Mouse (Mus musculus) liver, embryonic 15.5 days (tissue): ENCODE measurements around the gene Mpst. TPM values are rescaled to one million over a fixed set of nuclear protein-coding genes. Genes with fewer than 3 reads are reported as not detected.
A peak's percentile ranks its signal among the peaks of the same experiment; 100 is the strongest.

Experiments used
- ATAC-seq: fragments of 200-750 bp; cut with Nextera tagmentation; 2 replicates; pipeline ENCODE4 v1.8.0; 2017; ENCODE audit warnings: moderate number of reproducible peaks, mild to moderate bottlenecking, moderate library complexity; ENCODE audit not compliant: insufficient read depth
- H3K27ac ChIP-seq: fragments of 300-500 bp; sonication (generic); replicated peaks from 2 replicates; pipeline ENCODE4 v1.5.1; 2015; ENCODE audit warnings: mild to moderate bottlenecking, inconsistent platforms
- H3K27me3 ChIP-seq: fragments of 300-500 bp; sonication (generic); 2 replicates; pipeline ENCODE4 v1.6.1; 2015; ENCODE audit warnings: mild to moderate bottlenecking, inconsistent platforms
- H3K36me3 ChIP-seq: fragments of 300-500 bp; sonication (generic); replicated peaks from 2 replicates; pipeline ENCODE4 v1.6.1; 2015; ENCODE audit warnings: moderate library complexity, mild to moderate bottlenecking, inconsistent platforms
- H3K4me1 ChIP-seq: fragments of 300-500 bp; sonication (generic); replicated peaks from 2 replicates; pipeline ENCODE4 v1.6.1; 2015; ENCODE audit warnings: inconsistent platforms
- H3K4me2 ChIP-seq: fragments of 300-500 bp; sonication (generic); 2 replicates; pipeline ENCODE4 v1.6.1; 2015; ENCODE audit warnings: moderate library complexity, mild to moderate bottlenecking, inconsistent platforms
- H3K4me3 ChIP-seq: fragments of 300-500 bp; sonication (generic); replicated peaks from 2 replicates; pipeline ENCODE4 v1.5.1; 2015; ENCODE audit warnings: mild to moderate bottlenecking, inconsistent platforms
- H3K9ac ChIP-seq: fragments of 300-500 bp; sonication (generic); 2 replicates; pipeline ENCODE4 v1.6.1; 2015; ENCODE audit warnings: moderate library complexity, mild to moderate bottlenecking, inconsistent platforms
- H3K9me3 ChIP-seq: fragments of 300-500 bp; sonication (generic); replicated peaks from 2 replicates; pipeline ENCODE4 v1.6.1; 2016; ENCODE audit warnings: inconsistent platforms
- WGBS: fragments of 180-500 bp; shearing (Covaris S2); methylation state at CpG from one replicate; pipeline ENCODE4 v1.1.7; 2015; ENCODE audit warnings: mixed read lengths; ENCODE audit not compliant: insufficient replicate concordance; 5-methylcytosine and 5-hydroxymethylcytosine counted together
- polyA plus RNA-seq: library from polyadenylated mRNA; unstranded; fragments of >200 nt; fragmentation: Nextera tagmentation; extraction: Ambion mirVana; gene quantifications from 2 replicates; pipeline ENCODE4 v1.2.1, GENCODE M21; 2015

Gene Mpst
- 5.6 and 5.8 TPM in 2 replicates for polyA plus RNA-seq

GRCm38 (mm10) chr15:78406293-78406934 is at the start of gene Mpst:
Gene Mpst (plus strand): TSS chr15:78406416.
- H3K27me3 ChIP-seq: peaks cover 21% of the 10 kb centered on the region
- H3K36me3 ChIP-seq: peaks cover 27% of the 10 kb centered on the region
- H3K9me3 ChIP-seq: no peaks in the 10 kb centered on the region
- H3K4me2 ChIP-seq: peak within 1 kb of the TSS; percentile 96
- H3K4me1 ChIP-seq: peaks cover 89% of the 10 kb centered on the region
- H3K27ac ChIP-seq: peak within 1 kb of the TSS; percentile 99
- WGBS: under 1% methylated on average over 40 of the region's 40 CpGs
- peak within 1 kb of the TSS; percentile 78 for H3K4me3 ChIP-seq
- peak within 1 kb of the TSS; percentile 93 for H3K9ac ChIP-seq
- ATAC-seq: peak; percentile 84

GRCm38 (mm10) chr15:78365916-78366315 is 40.3 kb upstream of the Mpst start:
- Histone ChIP-seq H3K36me3 (no peaks in the 10 kb centered on the region), H3K9me3 (no peaks in the 10 kb centered on the region), H3K27ac (no peak overlapping the region), H3K4me2 (no peak overlapping the region), H3K4me3 (no peak overlapping the region), H3K27me3 (peaks cover 27% of the 10 kb centered on the region), H3K9ac (no peak overlapping the region), H3K4me1 (peaks cover 15% of the 10 kb centered on the region)
- no peak for ATAC-seq
- WGBS: 32% methylated on average over 2 of the region's 2 CpGs

DNA sequence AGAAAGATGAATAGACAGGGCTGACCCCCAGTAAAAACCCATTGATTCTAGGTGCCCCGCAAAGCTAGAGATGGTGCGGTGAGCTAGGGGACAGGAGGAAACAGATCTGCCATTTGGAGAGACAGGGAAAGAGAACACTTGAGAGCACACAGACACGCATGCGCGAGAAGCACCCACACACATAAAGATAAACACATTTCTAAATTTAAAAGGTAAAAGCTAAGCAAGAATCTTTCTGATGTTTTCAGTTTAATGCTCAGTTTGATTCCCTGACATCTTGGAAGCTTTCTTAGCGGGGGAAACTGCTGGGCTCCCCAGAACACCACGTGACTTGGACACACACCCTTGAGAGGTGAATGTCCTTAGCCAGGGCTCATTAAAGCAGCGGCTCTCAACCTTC is 39.3 kb upstream of the Mpst start:
- WGBS: 68% methylated on average over 8 of the region's 8 CpGs
- no peak for ATAC-seq

GRCm38 (mm10) chr15:78367811-78368210 is 38.4 kb upstream of the Mpst start:
- Histone ChIP-seq H3K9me3 (no peaks in the 10 kb centered on the region), H3K36me3 (no peaks in the 10 kb centered on the region), H3K4me1 (peaks cover 22% of the 10 kb centered on the region), H3K27me3 (peaks cover 27% of the 10 kb centered on the region), H3K4me2 (no peak overlapping the region), H3K9ac (0 out of 2 replicates have a peak overlapping the region, but pooled peaks have one; percentile 5), H3K4me3 (no peak overlapping the region), H3K27ac (no peak overlapping the region)
- no peak for ATAC-seq
- WGBS: 41% methylated on average over 3 of the region's 3 CpGs

More for the DNA sequence above, 39.3 kb upstream of the Mpst start:
- Histone ChIP-seq H3K4me2 (no peak overlapping the region), H3K4me3 (no peak overlapping the region), H3K9ac (no peak overlapping the region), H3K27me3 (peaks cover 27% of the 10 kb centered on the region), H3K9me3 (no peaks in the 10 kb centered on the region), H3K27ac (no peak overlapping the region), H3K4me1 (peaks cover 16% of the 10 kb centered on the region), H3K36me3 (no peaks in the 10 kb centered on the region)

GRCm38 (mm10) chr15:78368926-78369346 is 37.3 kb upstream of the Mpst start:
- Histone ChIP-seq H3K4me3 (no peak overlapping the region), H3K9ac (no peak overlapping the region), H3K4me1 (peaks cover 22% of the 10 kb centered on the region), H3K27ac (peak overlapping the region; percentile 29), H3K36me3 (no peaks in the 10 kb centered on the region), H3K27me3 (peaks cover 27% of the 10 kb centered on the region), H3K9me3 (no peaks in the 10 kb centered on the region), H3K4me2 (no peak overlapping the region)
- WGBS: 3% methylated on average over 8 of the region's 8 CpGs
- ATAC-seq: peak; percentile 81

DNA sequence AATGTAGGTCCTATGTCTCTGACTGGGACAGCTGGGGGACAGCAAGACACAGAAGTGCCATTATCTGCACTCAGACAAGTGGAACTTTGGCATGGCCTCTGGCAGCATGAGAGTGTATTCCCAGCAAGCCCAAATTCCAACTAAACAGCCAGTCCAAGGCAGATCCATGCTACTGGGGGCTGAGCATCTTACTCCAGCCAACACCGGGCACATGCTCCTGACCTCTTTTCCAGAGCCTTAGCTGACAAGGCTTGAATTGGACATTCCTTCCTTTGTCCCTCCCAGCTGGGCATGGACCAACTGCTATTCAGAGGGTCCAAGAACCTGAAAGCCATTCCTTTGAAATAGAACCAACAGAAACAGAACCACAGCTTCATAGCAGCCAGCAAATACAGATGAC is 36.6 kb upstream of the Mpst start:
- no peak overlapping the region for H3K4me3 ChIP-seq
- H3K36me3 ChIP-seq: no peaks in the 10 kb centered on the region
- no peak overlapping the region for H3K4me2 ChIP-seq
- no peak for ATAC-seq
- H3K4me1 ChIP-seq: peaks cover 22% of the 10 kb centered on the region
- H3K27ac ChIP-seq: peak overlapping the region; percentile 45
- H3K27me3 ChIP-seq: peaks cover 27% of the 10 kb centered on the region
- H3K9me3 ChIP-seq: no peaks in the 10 kb centered on the region
- WGBS: 52% methylated on average over 1 of the region's 1 CpGs
- no peak overlapping the region for H3K9ac ChIP-seq

GRCm38 (mm10) chr15:78372796-78373195 is 33.4 kb upstream of the Mpst start:
- no peak for ATAC-seq
- Histone ChIP-seq H3K9me3 (no peaks in the 10 kb centered on the region), H3K27me3 (peaks cover 16% of the 10 kb centered on the region), H3K27ac (no peak overlapping the region), H3K4me3 (no peak overlapping the region), H3K9ac (no peak overlapping the region), H3K4me2 (no peak overlapping the region), H3K4me1 (peaks cover 26% of the 10 kb centered on the region), H3K36me3 (no peaks in the 10 kb centered on the region)
- WGBS: 55% methylated on average over 3 of the region's 3 CpGs

GRCm38 (mm10) chr15:78374204-78374603 is 32.0 kb upstream of the Mpst start:
- no peak overlapping the region for H3K4me2 ChIP-seq
- no peaks in the 10 kb centered on the region for H3K9me3 ChIP-seq
- H3K4me1 ChIP-seq: peaks cover 17% of the 10 kb centered on the region
- no peak overlapping the region for H3K4me3 ChIP-seq
- no peaks in the 10 kb centered on the region for H3K36me3 ChIP-seq
- no peak for ATAC-seq
- WGBS: 62% methylated on average over 3 of the region's 3 CpGs
- H3K27ac ChIP-seq: no peak overlapping the region
- peaks cover 8% of the 10 kb centered on the region; the same call in 1 of the 2 replicates for H3K27me3 ChIP-seq
- no peak overlapping the region for H3K9ac ChIP-seq

- H3K9ac ChIP-seq: no peak overlapping the region
- no peak overlapping the region for H3K27ac ChIP-seq
- ATAC-seq: no peak
- H3K4me3 ChIP-seq: no peak overlapping the region
- no peaks in the 10 kb centered on the region for H3K9me3 ChIP-seq
- no peak overlapping the region for H3K4me2 ChIP-seq
- H3K27me3 ChIP-seq: no peaks in the 10 kb centered on the region
- H3K4me1 ChIP-seq: peaks cover 4% of the 10 kb centered on the region; the same call in 1 of the 2 replicates
- no peaks in the 10 kb centered on the region for H3K36me3 ChIP-seq
- WGBS: 72% methylated on average over 10 of the region's 10 CpGs
These were observed 28.4 kb upstream of the Mpst start for GRCm38 (mm10) chr15:78377859-78378258.

DNA sequence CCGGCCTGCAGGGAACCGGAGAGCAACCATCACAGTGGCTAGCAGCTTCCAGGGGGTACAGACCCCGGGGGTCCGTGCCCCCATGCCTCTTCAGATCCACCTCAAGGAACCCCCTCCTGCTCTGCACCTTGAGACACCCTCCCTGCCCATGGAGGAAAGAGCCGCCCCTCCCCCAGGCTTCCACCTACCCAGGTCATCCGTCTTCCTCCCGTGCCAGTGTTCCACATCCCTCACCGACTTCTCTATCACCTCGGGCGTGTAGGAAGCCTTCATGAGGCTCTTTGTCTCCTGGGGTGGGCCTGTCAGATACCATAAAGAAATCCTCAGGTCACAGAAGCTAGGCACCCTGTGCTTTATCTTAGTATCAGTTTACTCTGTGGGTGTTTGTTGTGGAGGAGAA is 27.7 kb upstream of the Mpst start:
- Histone ChIP-seq H3K9me3 (no peaks in the 10 kb centered on the region), H3K27ac (no peak overlapping the region), H3K27me3 (no peaks in the 10 kb centered on the region), H3K36me3 (no peaks in the 10 kb centered on the region), H3K4me1 (peaks cover 4% of the 10 kb centered on the region), H3K9ac (no peak overlapping the region), H3K4me2 (no peak overlapping the region), H3K4me3 (no peak overlapping the region)
- WGBS: 64% methylated on average over 10 of the region's 10 CpGs
- ATAC-seq: no peak

DNA sequence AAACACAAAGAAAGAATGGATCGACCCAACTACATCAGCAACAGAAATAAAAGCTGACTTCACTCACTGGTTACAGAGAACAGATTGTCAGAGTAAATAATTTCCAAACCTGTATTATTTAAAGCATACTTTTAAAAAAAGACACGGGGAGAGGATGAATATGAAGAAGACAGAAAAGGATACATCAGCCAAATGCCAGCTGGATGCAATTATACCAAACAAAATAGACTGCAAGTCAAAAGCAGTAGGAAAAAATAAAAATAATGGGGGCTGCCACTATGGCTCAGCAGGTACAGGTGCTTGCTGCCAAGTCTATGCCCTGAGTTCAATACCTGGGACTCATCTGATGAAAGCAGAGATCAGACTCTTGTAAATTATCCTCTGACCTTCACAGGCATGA is 26.0 kb upstream of the Mpst start:
- H3K9ac ChIP-seq: no peak overlapping the region
- no peaks in the 10 kb centered on the region for H3K36me3 ChIP-seq
- no peak overlapping the region for H3K27ac ChIP-seq
- 51% methylated on average over 2 of the region's 2 CpGs for WGBS
- H3K4me1 ChIP-seq: peaks cover 10% of the 10 kb centered on the region
- H3K9me3 ChIP-seq: no peaks in the 10 kb centered on the region
- H3K27me3 ChIP-seq: no peaks in the 10 kb centered on the region
- ATAC-seq: no peak
- no peak overlapping the region for H3K4me2 ChIP-seq
- H3K4me3 ChIP-seq: no peak overlapping the region

- Histone ChIP-seq H3K27me3 (no peaks in the 10 kb centered on the region), H3K4me2 (no peak overlapping the region), H3K27ac (no peak overlapping the region), H3K4me3 (no peak overlapping the region), H3K36me3 (no peaks in the 10 kb centered on the region), H3K4me1 (peaks cover 12% of the 10 kb centered on the region), H3K9me3 (no peaks in the 10 kb centered on the region), H3K9ac (no peak overlapping the region)
- WGBS: 54% methylated on average over 4 of the region's 4 CpGs
- no peak for ATAC-seq
These were observed 25.5 kb upstream of the Mpst start for GRCm38 (mm10) chr15:78380741-78381140.
